Mouse (Mus musculus) heart, postnatal 4 days (tissue): Measurements from ENCODE around the gene Nudt4. TPM values are rescaled to one million over a fixed set of nuclear protein-coding genes. Genes with fewer than 3 reads are reported as not detected.

Experiments used
- microRNA-seq, 2 experiments: library from miRNA; unstranded; fragments of <30 nt; microRNA quantifications; one replicate each; pipeline ENCODE4 v1.2.0; 2021 to 2022
- total RNA-seq, 2 experiments: library from RNA; stranded (reverse); gene quantifications; 2 replicates each; pipeline ENCODE4 v1.2.3; 2021

Gene Nudt4
- total RNA-seq, 2 experiments from 2014 or later = 201 to 218 TPM

Small RNA genes lying within 50 kb of the gene (microRNA-seq; reads per million reads assigned to microRNA genes)
- 21.4 to 33.7 reads per million in 2 experiments for gene Mir3058

Other genes with a start within 250 kb of the Nudt4 start
- 10 to 100 TPM; 11.3 to 12.2 TPM for gene Cradd, start 240.0 kb downstream of the Nudt4 start, total RNA-seq
- gene Socs2, start 147.0 kb downstream of the Nudt4 start, total RNA-seq = 100 to 1,000 TPM; 114 to 125 TPM
- 100 to 1,000 TPM; 284 to 300 TPM for gene Mrpl42, start 62.2 kb downstream of the Nudt4 start, total RNA-seq
- gene Ube2n, start 49.0 kb downstream of the Nudt4 start, total RNA-seq = 100 to 1,000 TPM; 143 to 146 TPM
- not detected for gene Anapc15-ps, start 109.3 kb upstream of the Nudt4 start, total RNA-seq